Mouse (Mus musculus) erythroblast, embryonic 14.5 days (primary cell): Measurements from ENCODE around the gene Cep152.

ENCODE experiments used
- GATA1 ChIP-seq: IDR thresholded peaks from 2 replicates; pipeline ENCODE4 v1.6.1; 2012; ENCODE audit warnings: low read length, inconsistent platforms, mixed read lengths
- TAL1 ChIP-seq: IDR thresholded peaks from 3 replicates; pipeline ENCODE4 v1.6.1; 2012; ENCODE audit warnings: low read length, inconsistent platforms, mixed read lengths

- TF ChIP-seq GATA1: no peak
- no peak for TF ChIP-seq TAL1
Observed at GRCm38 (mm10) chr2:125644912-125645311, 20.0 kb upstream of the Cep152 start.
